Mouse (Mus musculus): ENCODE data around the gene Tex29. TPM values are rescaled to one million over a fixed set of nuclear protein-coding genes. Genes with fewer than 3 reads are reported as not detected.
"Not testable (repeated sequence)": the region's sequence is repeated elsewhere in the genome, so short reads cannot be mapped to it uniquely, and the experiment has no call there.

Gene Tex29
- polyA plus RNA-seq, 1 experiment from 2014 or later = 0.22 TPM

DNA sequence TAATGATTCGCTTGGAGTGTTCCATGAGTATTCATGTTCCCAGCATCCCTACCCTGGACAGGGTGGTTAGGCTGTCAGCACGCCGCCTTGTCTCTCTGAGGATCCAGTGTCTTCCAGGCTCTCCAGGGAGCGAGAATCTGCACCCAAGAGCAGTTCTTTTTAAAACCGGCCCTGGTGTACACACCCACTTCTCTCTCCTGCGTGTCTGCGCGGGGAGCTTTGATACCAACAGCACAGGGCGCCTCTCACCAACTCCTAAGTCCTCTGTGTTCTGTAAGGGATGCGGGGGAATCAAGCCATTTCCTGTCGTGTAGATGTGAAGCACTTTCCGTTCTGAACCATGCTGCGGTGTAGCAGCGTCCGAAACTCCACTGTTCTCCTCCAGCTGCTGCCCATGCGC is 5.6 kb upstream of the Tex29 start:
- H3K9me3 ChIP-seq (ENCODE audit: control insufficient read depth, low read length) = no peaks in the 10 kb centered on the region
- no peaks in the 10 kb centered on the region for H3K27me3 ChIP-seq (ENCODE audit: control insufficient read depth, insufficient read depth, low read length)
- H3K27ac ChIP-seq (ENCODE audit: low read depth, low read length) = no peak overlapping the region
- H3K4me3 ChIP-seq (ENCODE audit: low read depth, low read length) = no peak overlapping the region
- ATAC-seq (ENCODE audit: low FRiP score) (no peak), DNase-seq (ENCODE audit: low spot score) (no peak)
- no peak overlapping the region for H3K9ac ChIP-seq (ENCODE audit: low read depth, low read length)
- 91% methylated on average over 16 of the region's 16 CpGs for WGBS
- 0 out of 2 replicates have a peak, but pooled peaks cover 3% of the 10 kb centered on the region for H3K36me3 ChIP-seq (ENCODE audit: control insufficient read depth, insufficient read depth, low read length)
- H3K4me2 ChIP-seq (replicated peaks; ENCODE audit: low read depth, low read length) = no peak overlapping the region
- H3K4me1 ChIP-seq (replicated peaks; ENCODE audit: control insufficient read depth, insufficient read depth, low read length) = peaks cover 3% of the 10 kb centered on the region

DNA sequence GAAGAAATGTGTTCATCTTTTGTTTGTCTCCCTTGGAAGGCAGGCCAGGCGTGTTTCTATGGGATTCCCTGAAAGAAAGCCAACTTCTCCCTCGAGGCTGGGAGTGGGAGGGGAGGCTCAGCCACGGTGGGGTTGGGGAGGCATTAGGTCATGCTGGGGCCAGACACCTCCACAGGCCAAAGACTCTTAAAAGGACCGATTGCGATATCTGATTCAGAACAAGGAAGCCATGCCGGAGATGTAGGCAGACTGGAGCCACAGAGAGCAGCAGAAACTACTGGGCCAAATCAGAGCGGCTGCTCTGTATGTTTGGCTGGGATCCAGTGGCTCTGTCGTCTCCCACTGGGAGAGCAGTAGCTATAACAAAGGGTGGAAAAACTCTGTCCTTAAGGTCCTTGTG is 1.3 kb downstream of the Tex29 start:
- Histone ChIP-seq H3K27me3 (ENCODE audit: control insufficient read depth, insufficient read depth, low read length) (no peaks in the 10 kb centered on the region), H3K4me3 (ENCODE audit: low read depth, low read length) (no peak overlapping the region), H3K9ac (ENCODE audit: low read depth, low read length) (no peak overlapping the region), H3K4me1 (replicated peaks; ENCODE audit: control insufficient read depth, insufficient read depth, low read length) (peaks cover 3% of the 10 kb centered on the region; the same call in 1 of the 2 replicates), H3K36me3 (ENCODE audit: control insufficient read depth, insufficient read depth, low read length) (no peaks in the 10 kb centered on the region), H3K4me2 (replicated peaks; ENCODE audit: low read depth, low read length) (no peak overlapping the region), H3K9me3 (ENCODE audit: control insufficient read depth, low read length) (no peaks in the 10 kb centered on the region), H3K27ac (ENCODE audit: low read depth, low read length) (no peak overlapping the region)
- ATAC-seq (ENCODE audit: low FRiP score) (no peak), DNase-seq (ENCODE audit: low spot score) (peak; percentile 21)
- 40% methylated on average over 8 of the region's 8 CpGs for WGBS

DNA sequence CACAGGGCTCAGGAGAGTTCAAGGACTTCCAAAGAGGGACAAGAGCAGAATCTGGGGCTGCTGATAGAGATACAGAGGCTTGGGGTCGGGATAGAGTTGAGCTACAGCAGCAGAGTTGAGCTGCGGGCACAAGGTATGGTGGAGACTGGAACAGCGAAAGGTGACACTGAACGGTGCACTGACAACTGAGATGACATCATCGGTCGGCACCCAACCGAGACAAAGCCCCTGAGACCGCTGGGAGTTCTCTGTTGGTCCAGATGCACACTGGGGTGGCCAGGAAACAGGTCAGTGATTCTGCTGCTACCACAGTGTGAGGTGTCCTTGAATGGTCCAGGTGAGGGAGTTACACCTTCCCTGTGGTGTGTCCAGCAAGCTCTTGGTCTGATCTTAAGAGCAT is 2.5 kb downstream of the Tex29 start:
- Histone ChIP-seq H3K4me3 (ENCODE audit: low read depth, low read length) (no peak overlapping the region), H3K9ac (ENCODE audit: low read depth, low read length) (no peak overlapping the region), H3K9me3 (ENCODE audit: control insufficient read depth, low read length) (no peaks in the 10 kb centered on the region), H3K4me2 (replicated peaks; ENCODE audit: low read depth, low read length) (no peak overlapping the region), H3K4me1 (replicated peaks; ENCODE audit: control insufficient read depth, insufficient read depth, low read length) (peaks cover 3% of the 10 kb centered on the region; the same call in 1 of the 2 replicates), H3K27ac (ENCODE audit: low read depth, low read length) (no peak overlapping the region), H3K27me3 (ENCODE audit: control insufficient read depth, insufficient read depth, low read length) (no peaks in the 10 kb centered on the region), H3K36me3 (ENCODE audit: control insufficient read depth, insufficient read depth, low read length) (no peaks in the 10 kb centered on the region)
- DNase-seq (ENCODE audit: low spot score) = no peak
- no peak for ATAC-seq (ENCODE audit: low FRiP score)
- WGBS = 86% methylated on average over 8 of the region's 8 CpGs

DNA sequence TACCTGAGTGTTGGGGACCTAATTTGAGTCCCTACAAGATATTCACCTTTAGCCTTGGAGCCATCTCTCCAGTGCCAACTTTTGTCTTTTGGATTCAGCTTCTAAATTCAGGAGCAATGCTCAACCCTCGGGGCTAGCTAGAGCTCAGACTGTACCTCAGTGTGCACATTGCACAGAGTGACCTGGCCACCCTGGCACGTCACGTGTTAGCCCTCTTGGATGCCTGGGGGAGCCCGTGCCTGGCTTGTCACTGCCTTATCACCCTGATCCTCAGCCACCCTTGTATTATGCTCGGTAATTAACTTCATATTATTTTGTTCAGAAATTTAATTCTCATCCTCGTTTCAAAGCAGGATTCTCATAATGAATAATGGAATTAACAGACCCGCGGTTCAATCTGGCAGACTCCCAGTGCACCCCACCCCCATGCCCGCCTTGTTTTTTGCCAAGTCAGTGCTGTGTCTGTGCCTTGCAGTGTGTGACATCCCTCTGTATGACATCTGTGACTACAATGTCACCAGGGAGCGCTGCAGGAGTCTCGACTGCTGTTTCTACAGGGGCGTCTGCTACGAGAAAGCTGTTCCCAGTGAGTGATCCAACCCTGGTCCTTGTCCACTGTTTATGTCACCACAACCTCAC is 3.5 kb downstream of the Tex29 start:
- H3K27ac ChIP-seq (ENCODE audit: low read depth, low read length) = no peak overlapping the region
- ATAC-seq (ENCODE audit: low FRiP score) (no peak), DNase-seq (ENCODE audit: low spot score) (no peak)
- 84% methylated on average over 13 of the region's 13 CpGs for WGBS
- no peaks in the 10 kb centered on the region for H3K27me3 ChIP-seq (ENCODE audit: control insufficient read depth, insufficient read depth, low read length)
- no peaks in the 10 kb centered on the region for H3K9me3 ChIP-seq (ENCODE audit: control insufficient read depth, low read length)
- H3K36me3 ChIP-seq (ENCODE audit: control insufficient read depth, insufficient read depth, low read length) = no peaks in the 10 kb centered on the region
- H3K4me3 ChIP-seq (ENCODE audit: low read depth, low read length) = no peak overlapping the region
- H3K4me2 ChIP-seq (replicated peaks; ENCODE audit: low read depth, low read length) = no peak overlapping the region
- no peak overlapping the region for H3K9ac ChIP-seq (ENCODE audit: low read depth, low read length)
- H3K4me1 ChIP-seq (replicated peaks; ENCODE audit: control insufficient read depth, insufficient read depth, low read length) = peaks cover 3% of the 10 kb centered on the region; the same call in 1 of the 2 replicates

DNA sequence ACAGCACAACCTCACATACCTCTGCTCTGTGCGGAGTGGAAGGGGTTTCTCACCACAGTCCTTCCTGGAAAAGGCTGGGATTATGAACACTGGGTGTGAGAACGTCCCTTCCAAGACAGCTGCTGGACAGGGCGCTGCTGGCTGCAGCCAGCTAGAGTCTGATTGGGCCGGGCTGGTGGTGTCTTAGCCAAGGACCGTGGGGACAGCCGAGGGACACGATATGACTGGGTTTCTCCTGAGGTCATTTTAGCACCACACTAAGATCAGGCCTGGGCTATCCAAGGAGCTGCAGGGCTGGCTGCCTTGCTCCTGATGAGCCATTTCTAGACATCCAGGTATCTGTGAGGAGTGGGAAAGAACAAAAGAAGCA is 4.0 kb downstream of the Tex29 start:
- 87% methylated on average over 7 of the region's 7 CpGs for WGBS
- no peak overlapping the region for H3K27ac ChIP-seq (ENCODE audit: low read depth, low read length)
- H3K4me1 ChIP-seq (replicated peaks; ENCODE audit: control insufficient read depth, insufficient read depth, low read length) = peaks cover 3% of the 10 kb centered on the region; the same call in 1 of the 2 replicates

DNA sequence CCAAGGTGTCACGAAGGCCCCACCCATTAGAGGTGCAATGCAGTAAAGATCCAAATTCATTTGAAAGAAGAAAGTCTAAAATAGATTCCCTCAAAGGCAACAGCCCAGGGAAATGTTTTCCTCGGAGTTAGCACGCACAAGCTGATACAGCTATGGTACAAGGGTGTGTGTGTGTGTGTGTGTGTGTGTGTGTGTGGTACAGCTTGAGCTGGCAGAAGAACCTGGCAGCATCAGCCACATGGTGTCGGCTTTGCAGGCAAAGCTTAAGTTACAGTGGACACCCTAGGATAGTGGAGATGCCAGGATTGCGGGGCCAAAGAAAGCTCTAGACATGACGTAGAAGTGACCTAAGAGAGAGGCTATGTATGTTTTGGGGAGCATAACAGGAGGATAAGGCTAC is 6.5 kb downstream of the Tex29 start:
- Histone ChIP-seq H3K4me3 (ENCODE audit: low read depth, low read length) (no peak overlapping the region), H3K36me3 (ENCODE audit: control insufficient read depth, insufficient read depth, low read length) (no peaks in the 10 kb centered on the region), H3K4me1 (replicated peaks; ENCODE audit: control insufficient read depth, insufficient read depth, low read length) (peaks cover under 1% of the 10 kb centered on the region; the same call in 1 of the 2 replicates), H3K27me3 (ENCODE audit: control insufficient read depth, insufficient read depth, low read length) (no peaks in the 10 kb centered on the region), H3K9me3 (ENCODE audit: control insufficient read depth, low read length) (no peaks in the 10 kb centered on the region), H3K27ac (ENCODE audit: low read depth, low read length) (no peak overlapping the region), H3K4me2 (replicated peaks; ENCODE audit: low read depth, low read length) (no peak overlapping the region), H3K9ac (ENCODE audit: low read depth, low read length) (no peak overlapping the region)
- DNase-seq (ENCODE audit: low spot score) (no peak), ATAC-seq (ENCODE audit: low FRiP score) (no peak)
- WGBS = 93% methylated on average over 6 of the region's 6 CpGs

More for the DNA sequence above, 4.0 kb downstream of the Tex29 start:
- no peaks in the 10 kb centered on the region for H3K36me3 ChIP-seq (ENCODE audit: control insufficient read depth, insufficient read depth, low read length)
- no peak overlapping the region for H3K4me3 ChIP-seq (ENCODE audit: low read depth, low read length)
- H3K4me2 ChIP-seq (replicated peaks; ENCODE audit: low read depth, low read length) = no peak overlapping the region
- DNase-seq (ENCODE audit: low spot score) (no peak), ATAC-seq (ENCODE audit: low FRiP score) (no peak)
- no peaks in the 10 kb centered on the region for H3K27me3 ChIP-seq (ENCODE audit: control insufficient read depth, insufficient read depth, low read length)
- no peaks in the 10 kb centered on the region for H3K9me3 ChIP-seq (ENCODE audit: control insufficient read depth, low read length)
- H3K9ac ChIP-seq (ENCODE audit: low read depth, low read length) = no peak overlapping the region

DNA sequence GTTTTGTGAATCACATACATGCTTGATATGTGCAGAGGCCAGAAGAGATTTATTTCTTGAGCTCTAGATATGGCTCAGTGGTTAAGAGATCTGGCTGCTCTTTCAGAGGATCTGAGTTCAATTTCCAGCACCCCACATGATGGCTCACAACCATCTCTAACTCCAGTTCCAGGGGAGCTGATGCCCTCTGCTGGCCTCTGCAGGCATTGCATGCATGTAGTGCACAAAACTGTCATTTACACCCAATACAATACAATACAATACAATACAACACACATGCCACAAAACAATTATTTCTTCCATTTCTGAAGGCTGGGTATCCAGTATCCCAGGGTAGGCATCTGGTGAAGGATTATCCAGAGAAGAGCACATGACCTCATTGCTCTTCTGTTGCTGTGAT is 27.6 kb downstream of the Tex29 start:
- DNase-seq (ENCODE audit: low spot score) (no peak), ATAC-seq (ENCODE audit: low FRiP score) (no peak)
- H3K4me1 ChIP-seq (replicated peaks; ENCODE audit: control insufficient read depth, insufficient read depth, low read length) = no peaks in the 10 kb centered on the region
- H3K9ac ChIP-seq (ENCODE audit: low read depth, low read length) = no peak overlapping the region
- no peak overlapping the region for H3K27ac ChIP-seq (ENCODE audit: low read depth, low read length)
- H3K27me3 ChIP-seq (ENCODE audit: control insufficient read depth, insufficient read depth, low read length) = no peaks in the 10 kb centered on the region
- no peaks in the 10 kb centered on the region for H3K9me3 ChIP-seq (ENCODE audit: control insufficient read depth, low read length)
- no peak overlapping the region for H3K4me2 ChIP-seq (replicated peaks; ENCODE audit: low read depth, low read length)
- H3K36me3 ChIP-seq (ENCODE audit: control insufficient read depth, insufficient read depth, low read length) = no peaks in the 10 kb centered on the region
- H3K4me3 ChIP-seq (ENCODE audit: low read depth, low read length) = no peak overlapping the region

DNA sequence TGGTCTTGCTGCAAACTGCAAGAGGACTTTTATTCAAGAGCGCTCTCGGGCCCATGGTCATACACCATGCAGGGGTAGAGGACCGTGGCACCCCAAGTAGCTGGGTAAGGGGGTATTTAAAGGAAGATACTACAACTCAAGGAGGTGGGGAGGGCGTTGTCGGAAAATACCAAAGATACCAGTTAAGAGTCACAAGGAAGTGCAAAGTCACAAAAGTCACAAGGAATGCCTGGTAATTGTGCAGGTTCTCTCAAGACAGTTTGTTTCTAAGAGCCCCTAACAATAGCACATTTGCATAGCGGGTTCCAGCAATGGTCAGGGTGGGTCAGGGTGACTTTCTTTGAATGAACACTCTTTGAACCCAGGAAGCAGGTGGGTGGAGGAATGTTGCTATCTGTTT is 34.0 kb downstream of the Tex29 start:
- not testable (repeated sequence) for ATAC-seq (ENCODE audit: low FRiP score); H3K27ac ChIP-seq (ENCODE audit: low read depth, low read length); H3K4me3 ChIP-seq (ENCODE audit: low read depth, low read length); H3K4me1 ChIP-seq (replicated peaks; ENCODE audit: control insufficient read depth, insufficient read depth, low read length); H3K27me3 ChIP-seq (ENCODE audit: control insufficient read depth, insufficient read depth, low read length); H3K9me3 ChIP-seq (ENCODE audit: control insufficient read depth, low read length); H3K4me2 ChIP-seq (replicated peaks; ENCODE audit: low read depth, low read length); H3K36me3 ChIP-seq (ENCODE audit: control insufficient read depth, insufficient read depth, low read length); DNase-seq (ENCODE audit: low spot score); H3K9ac ChIP-seq (ENCODE audit: low read depth, low read length)
- WGBS = 94% methylated on average over 6 of the region's 6 CpGs

DNA sequence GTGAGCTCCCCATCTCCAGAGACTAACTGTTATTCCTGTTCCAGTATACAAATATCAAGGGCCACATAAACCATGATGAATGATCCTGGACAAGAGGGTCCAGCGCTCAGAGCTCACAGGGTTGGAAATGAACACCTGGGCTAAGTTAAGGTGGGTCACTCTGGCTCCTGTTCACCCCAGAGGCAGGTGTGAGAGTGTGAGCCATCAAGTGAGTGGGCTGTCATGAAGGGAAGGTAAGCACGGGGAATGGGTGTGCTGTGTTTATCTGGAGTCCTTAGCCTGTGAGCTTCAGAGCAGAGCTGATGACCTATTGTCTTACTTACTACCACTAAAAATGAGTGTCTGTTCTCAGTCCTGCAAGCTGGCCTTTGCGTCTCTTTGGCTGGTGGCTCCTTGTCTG is 44.4 kb downstream of the Tex29 start:
- no peak overlapping the region for H3K27ac ChIP-seq (ENCODE audit: low read depth, low read length)
- no peak for ATAC-seq (ENCODE audit: low FRiP score)
- no peak overlapping the region for H3K9ac ChIP-seq (ENCODE audit: low read depth, low read length)
- 95% methylated on average over 3 of the region's 3 CpGs for WGBS
- H3K4me2 ChIP-seq (replicated peaks; ENCODE audit: low read depth, low read length) = no peak overlapping the region
- peaks cover 10% of the 10 kb centered on the region for H3K4me1 ChIP-seq (replicated peaks; ENCODE audit: control insufficient read depth, insufficient read depth, low read length)
- no peaks in the 10 kb centered on the region for H3K27me3 ChIP-seq (ENCODE audit: control insufficient read depth, insufficient read depth, low read length)
- no peak overlapping the region for H3K4me3 ChIP-seq (ENCODE audit: low read depth, low read length)
- no peak for DNase-seq (ENCODE audit: low spot score)
- no peaks in the 10 kb centered on the region for H3K9me3 ChIP-seq (ENCODE audit: control insufficient read depth, low read length)
- no peaks in the 10 kb centered on the region for H3K36me3 ChIP-seq (ENCODE audit: control insufficient read depth, insufficient read depth, low read length)

Data from hindbrain, embryonic 11.5 days (tissue).